Mouse (Mus musculus): ENCODE data around the gene Nox1. TPM values are rescaled to one million over a fixed set of nuclear protein-coding genes. Genes with fewer than 3 reads are reported as not detected.
A peak's percentile ranks its signal among the peaks of the same experiment; 100 is the strongest.
"Not testable (repeated sequence)": the region's sequence is repeated elsewhere in the genome, so short reads cannot be mapped to it uniquely, and the experiment has no call there.

The Nox1 gene
- polyA plus RNA-seq (2016; fragmentation: Nextera tagmentation; extraction: Ambion mirVana), result 0.06 and 0.18 TPM in 2 replicates

DNA sequence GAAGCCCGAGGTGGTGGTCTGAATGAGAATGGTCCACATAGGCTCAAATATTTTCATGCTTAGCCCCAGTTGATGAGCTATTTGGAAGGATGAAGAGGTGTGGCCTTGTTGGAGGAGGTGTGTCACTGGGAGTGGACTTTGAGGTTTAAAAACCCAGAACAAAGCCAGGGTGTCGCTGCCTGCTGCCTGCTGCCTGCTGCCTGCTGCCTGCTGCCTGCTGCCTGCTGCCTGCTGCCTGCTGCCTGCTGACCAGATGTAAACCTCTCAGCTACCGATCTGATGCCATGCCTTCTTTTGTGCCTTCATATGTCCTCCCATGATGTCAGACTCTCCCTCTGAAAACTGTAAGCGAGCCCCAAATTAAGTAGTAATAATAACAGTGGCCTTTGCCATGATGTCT lies at the start of gene Nox1:
Gene Nox1, minus strand, starts transcription at position 101 of the 400 bp plus-strand sequence.
- Histone ChIP-seq H3K9me3 (replicated peaks) (no peaks in the 10 kb centered on the region), H3K4me3 (no peak within 1 kb of the TSS), H3K27ac (no peak within 1 kb of the TSS), H3K27me3 (replicated peaks) (no peaks in the 10 kb centered on the region), H3K4me1 (peaks cover 25% of the 10 kb centered on the region), H3K4me2 (no peak within 1 kb of the TSS), H3K9ac (no peak within 1 kb of the TSS), H3K36me3 (peaks cover 15% of the 10 kb centered on the region; the same call in 1 of the 2 replicates)
- no peak for ATAC-seq
- WGBS (ENCODE audit: insufficient replicate concordance), result 68% methylated on average over 4 of the region's 4 CpGs

DNA sequence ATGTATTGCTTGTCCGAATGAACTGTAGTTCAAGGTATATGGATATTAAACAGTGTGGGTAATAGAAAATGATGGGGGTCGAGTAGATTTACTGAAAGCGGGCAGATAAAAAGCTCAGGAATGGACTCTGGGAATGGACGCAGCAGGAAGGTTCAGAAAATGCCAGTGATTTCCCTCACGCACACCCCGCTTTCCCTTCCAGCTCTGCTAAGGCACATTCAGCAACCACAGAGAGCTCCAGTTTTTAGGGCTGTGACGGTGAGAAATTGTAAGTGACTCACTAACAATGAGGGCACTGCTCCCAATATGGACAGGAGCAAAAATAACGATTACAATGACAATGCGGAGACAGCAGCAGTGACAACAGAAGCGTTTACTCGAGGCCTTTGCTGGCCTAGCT lies 40.4 kb upstream of the Nox1 start:
- H3K27me3 ChIP-seq (replicated peaks), result no peaks in the 10 kb centered on the region
- ATAC-seq, result no peak
- WGBS (ENCODE audit: insufficient replicate concordance), result 77% methylated on average over 11 of the region's 11 CpGs
- no peak overlapping the region for H3K27ac ChIP-seq
- no peak overlapping the region for H3K9ac ChIP-seq
- H3K36me3 ChIP-seq, result peaks cover 40% of the 10 kb centered on the region
- H3K9me3 ChIP-seq (replicated peaks), result no peaks in the 10 kb centered on the region
- no peak overlapping the region for H3K4me2 ChIP-seq
- H3K4me3 ChIP-seq, result no peak overlapping the region
- H3K4me1 ChIP-seq, result no peaks in the 10 kb centered on the region

DNA sequence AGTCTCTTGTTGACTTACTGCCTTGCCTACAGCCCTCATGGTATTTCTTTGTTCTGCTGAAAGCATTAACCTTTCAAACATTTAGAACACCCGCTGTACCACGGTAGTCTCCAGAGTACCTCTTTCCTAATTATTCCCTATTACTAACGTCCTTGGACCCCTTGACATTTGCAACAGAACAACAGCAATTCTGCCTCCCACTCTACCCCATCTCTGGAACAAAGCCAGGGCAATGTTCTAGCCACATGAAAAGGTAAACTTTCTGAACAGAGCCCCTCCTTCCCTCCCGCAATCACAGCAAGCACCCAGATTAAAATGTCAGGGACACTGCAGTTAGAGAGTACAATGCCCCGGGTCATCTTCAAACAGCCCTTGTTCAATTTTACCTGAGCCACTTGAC lies 39.4 kb upstream of the Nox1 start:
- ATAC-seq, result no peak
- H3K27ac ChIP-seq, result no peak overlapping the region
- no peaks in the 10 kb centered on the region for H3K9me3 ChIP-seq (replicated peaks)
- no peaks in the 10 kb centered on the region for H3K27me3 ChIP-seq (replicated peaks)
- 74% methylated on average over 5 of the region's 5 CpGs for WGBS (ENCODE audit: insufficient replicate concordance)
- no peak overlapping the region for H3K4me2 ChIP-seq
- no peak overlapping the region for H3K4me3 ChIP-seq
- no peak overlapping the region for H3K9ac ChIP-seq
- H3K4me1 ChIP-seq, result no peaks in the 10 kb centered on the region
- H3K36me3 ChIP-seq, result peaks cover 33% of the 10 kb centered on the region

DNA sequence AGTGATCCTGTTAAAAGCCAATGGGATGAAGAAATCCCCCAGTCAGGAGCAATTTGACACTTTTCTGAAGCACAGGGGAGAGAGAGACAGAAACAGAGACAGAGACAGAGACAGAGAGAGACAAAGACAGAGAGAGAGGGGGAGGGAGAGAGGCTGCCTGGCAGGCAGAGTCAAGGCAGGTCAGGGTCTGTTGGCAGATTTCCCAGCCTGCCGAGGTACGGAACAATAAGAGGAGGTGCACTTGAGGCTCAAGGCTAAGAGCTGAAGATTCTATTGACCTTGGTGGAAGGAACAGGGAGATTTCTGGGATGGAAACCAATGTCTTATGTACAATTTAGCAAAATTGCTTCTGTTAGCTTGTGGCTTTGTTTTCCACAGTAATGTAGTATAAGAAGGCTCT lies 26.4 kb upstream of the Nox1 start:
- no peak for ATAC-seq
- 86% methylated on average over 2 of the region's 2 CpGs for WGBS (ENCODE audit: insufficient replicate concordance)
- H3K4me2 ChIP-seq, result no peak overlapping the region
- no peaks in the 10 kb centered on the region for H3K27me3 ChIP-seq (replicated peaks)
- no peak overlapping the region for H3K9ac ChIP-seq
- H3K27ac ChIP-seq, result no peak overlapping the region
- no peaks in the 10 kb centered on the region for H3K9me3 ChIP-seq (replicated peaks)
- no peaks in the 10 kb centered on the region for H3K4me1 ChIP-seq
- H3K36me3 ChIP-seq, result peaks cover 16% of the 10 kb centered on the region; the same call in 1 of the 2 replicates
- no peak overlapping the region for H3K4me3 ChIP-seq

DNA sequence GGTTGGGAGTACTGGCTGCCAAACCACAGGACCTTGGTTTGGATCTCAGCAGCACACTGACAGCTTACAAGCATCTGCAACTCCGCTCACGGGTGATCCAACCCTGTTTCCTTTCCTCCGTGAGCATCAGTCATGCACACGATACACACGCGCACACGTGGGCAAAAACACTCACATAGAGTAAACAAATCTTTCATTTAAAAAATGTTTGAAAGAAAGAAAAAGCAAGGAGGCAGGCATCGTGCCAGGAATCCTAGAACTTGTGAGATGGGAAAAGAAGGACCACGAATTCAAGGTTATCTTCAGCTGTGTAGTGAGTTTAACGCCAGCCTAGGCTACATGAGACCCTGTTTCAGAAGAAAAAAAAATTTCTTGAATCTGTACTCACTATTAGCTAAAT lies 24.2 kb upstream of the Nox1 start:
- no peak overlapping the region for H3K4me3 ChIP-seq
- ATAC-seq, result no peak
- no peak overlapping the region for H3K9ac ChIP-seq
- no peaks in the 10 kb centered on the region for H3K9me3 ChIP-seq (replicated peaks)
- no peaks in the 10 kb centered on the region for H3K27me3 ChIP-seq (replicated peaks)
- H3K4me2 ChIP-seq, result no peak overlapping the region
- peaks cover 30% of the 10 kb centered on the region for H3K36me3 ChIP-seq
- H3K27ac ChIP-seq, result no peak overlapping the region
- WGBS (ENCODE audit: insufficient replicate concordance), result 86% methylated on average over 10 of the region's 10 CpGs
- no peaks in the 10 kb centered on the region for H3K4me1 ChIP-seq

DNA sequence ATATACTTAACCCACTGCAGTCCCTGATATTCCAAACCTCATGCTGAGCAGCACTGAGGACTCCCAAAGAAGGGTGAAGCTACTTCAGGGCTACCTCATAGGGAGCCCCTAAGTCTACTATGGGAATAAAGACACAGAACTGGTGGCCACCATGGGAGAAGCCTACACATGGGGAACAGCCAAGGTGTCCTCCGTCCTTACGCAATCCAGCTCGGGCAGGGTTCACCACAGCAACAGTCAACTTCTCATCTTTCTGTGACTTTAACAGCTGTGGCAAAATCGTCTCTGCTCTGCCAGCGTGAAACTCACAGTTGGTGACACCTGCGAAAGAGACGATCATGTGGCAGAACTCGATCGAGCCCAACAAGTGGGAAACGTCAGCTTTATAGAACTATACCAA lies 16.5 kb upstream of the Nox1 start:
- WGBS (ENCODE audit: insufficient replicate concordance), result 83% methylated on average over 10 of the region's 10 CpGs
- ATAC-seq, result no peak
- no peaks in the 10 kb centered on the region for H3K27me3 ChIP-seq (replicated peaks)
- no peak overlapping the region for H3K27ac ChIP-seq
- no peak overlapping the region for H3K4me2 ChIP-seq
- H3K9ac ChIP-seq, result no peak overlapping the region
- H3K4me1 ChIP-seq, result no peaks in the 10 kb centered on the region; the same call in 1 of the 2 replicates
- no peak overlapping the region for H3K4me3 ChIP-seq
- H3K36me3 ChIP-seq, result peaks cover 36% of the 10 kb centered on the region
- H3K9me3 ChIP-seq (replicated peaks), result no peaks in the 10 kb centered on the region

DNA sequence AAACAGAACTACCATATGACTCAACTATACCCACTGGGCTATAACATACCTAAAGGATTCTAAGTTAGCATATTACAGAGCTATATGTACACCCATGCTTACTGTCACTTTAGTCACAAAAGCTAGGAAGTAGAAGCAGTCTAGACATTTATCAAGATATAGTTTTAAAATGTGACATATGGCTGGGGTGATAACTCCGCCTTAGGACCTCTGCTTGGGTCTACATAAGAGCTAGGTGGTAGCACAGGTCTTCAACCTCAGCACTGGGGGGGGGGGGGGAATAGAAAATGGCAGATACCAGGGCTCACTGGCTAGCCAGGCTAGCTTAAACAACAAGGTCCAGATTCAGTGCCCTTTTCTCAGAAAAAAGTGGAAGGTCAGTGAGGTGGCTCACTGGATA lies 11.3 kb upstream of the Nox1 start:
- Histone ChIP-seq H3K4me2 (no peak overlapping the region), H3K36me3 (no peaks in the 10 kb centered on the region; the same call in 1 of the 2 replicates), H3K4me3 (no peak overlapping the region), H3K4me1 (no peaks in the 10 kb centered on the region; the same call in 1 of the 2 replicates), H3K27me3 (replicated peaks) (no peaks in the 10 kb centered on the region), H3K27ac (no peak overlapping the region), H3K9me3 (replicated peaks) (no peaks in the 10 kb centered on the region), H3K9ac (no peak overlapping the region)
- 62% methylated on average over 1 of the region's 1 CpGs for WGBS (ENCODE audit: insufficient replicate concordance)
- peak; percentile 68; the same call in 1 of the 2 replicates for ATAC-seq

DNA sequence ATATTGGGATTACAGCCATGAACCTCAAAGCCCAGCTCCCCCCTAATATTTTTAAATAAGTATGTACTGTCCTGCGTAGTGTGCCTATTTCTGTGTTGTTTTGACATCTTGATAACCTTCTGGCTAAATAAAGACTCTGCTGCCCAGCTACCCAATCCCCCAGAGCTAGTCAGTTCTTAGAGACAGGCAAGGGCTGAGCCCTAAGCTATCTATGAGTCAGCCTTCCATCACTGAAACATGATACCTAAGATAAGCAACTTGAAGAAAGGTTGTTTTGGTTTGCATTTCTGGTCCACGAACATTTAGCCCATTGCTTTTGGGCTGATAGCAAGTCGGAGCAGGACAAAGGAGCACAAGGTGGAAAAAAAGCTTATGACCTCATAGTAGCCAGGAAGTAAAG lies 1.1 kb downstream of the Nox1 start:
- Histone ChIP-seq H3K9me3 (replicated peaks) (no peaks in the 10 kb centered on the region), H3K4me3 (no peak overlapping the region), H3K27ac (no peak overlapping the region), H3K9ac (no peak overlapping the region), H3K36me3 (peaks cover 15% of the 10 kb centered on the region; the same call in 1 of the 2 replicates), H3K27me3 (replicated peaks) (no peaks in the 10 kb centered on the region), H3K4me1 (peaks cover 25% of the 10 kb centered on the region), H3K4me2 (no peak overlapping the region)
- no peak for ATAC-seq
- 51% methylated on average over 3 of the region's 3 CpGs for WGBS (ENCODE audit: insufficient replicate concordance)

DNA sequence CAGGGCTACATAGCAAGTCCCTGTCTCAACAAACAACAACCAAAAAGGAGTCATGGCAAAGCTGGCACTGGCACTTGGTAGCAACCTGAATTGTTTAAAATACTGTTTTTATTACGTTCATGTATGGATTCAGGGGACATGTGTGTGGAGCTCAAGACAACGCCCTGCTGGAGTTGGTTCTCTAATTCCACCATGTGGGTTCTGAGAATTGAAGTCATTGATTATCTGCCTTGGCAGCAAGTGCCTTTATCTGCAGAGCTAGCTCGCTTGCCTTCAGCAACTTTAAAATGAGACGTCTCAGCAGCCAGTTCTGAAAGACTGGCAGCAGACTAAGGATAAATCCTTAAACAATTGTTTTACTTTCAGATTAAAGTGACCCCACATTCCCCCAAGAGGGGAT lies 3.6 kb downstream of the Nox1 start:
- Histone ChIP-seq H3K4me3 (no peak overlapping the region), H3K27me3 (replicated peaks) (no peaks in the 10 kb centered on the region), H3K36me3 (peaks cover 5% of the 10 kb centered on the region; the same call in 1 of the 2 replicates), H3K9me3 (replicated peaks) (no peaks in the 10 kb centered on the region), H3K27ac (peak overlapping the region; percentile 48), H3K9ac (no peak overlapping the region), H3K4me2 (peak overlapping the region; percentile 36), H3K4me1 (peaks cover 25% of the 10 kb centered on the region)
- ATAC-seq, result peak; percentile 87
- WGBS (ENCODE audit: insufficient replicate concordance), result 23% methylated on average over 4 of the region's 4 CpGs

DNA sequence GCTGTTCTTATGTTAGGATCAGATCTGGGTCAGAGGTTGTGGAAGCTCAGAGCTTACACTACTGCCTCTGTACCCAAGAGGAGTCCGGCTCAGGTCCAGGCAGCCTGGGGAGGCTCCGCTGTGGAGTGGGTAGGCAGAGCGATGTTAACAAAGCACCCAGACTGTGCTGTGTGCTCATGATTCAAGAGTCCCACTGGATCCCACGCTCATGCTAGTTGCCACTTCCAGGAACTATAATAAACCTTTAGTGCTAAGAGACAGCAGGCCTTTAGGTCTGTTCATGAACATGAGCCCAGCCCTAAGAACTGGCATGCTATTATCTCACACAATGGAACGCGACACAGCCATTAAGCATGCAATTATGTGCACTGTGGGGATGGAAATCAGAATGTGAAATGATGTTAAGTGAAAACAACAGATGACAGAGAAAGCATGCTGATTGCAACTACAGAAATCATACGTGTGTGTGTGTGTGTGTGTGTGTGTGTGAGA lies 10.6 kb downstream of the Nox1 start:
- Histone ChIP-seq H3K36me3 (no peaks in the 10 kb centered on the region), H3K4me2 (no peak overlapping the region), H3K4me3 (no peak overlapping the region), H3K9ac (no peak overlapping the region), H3K27me3 (replicated peaks) (no peaks in the 10 kb centered on the region), H3K4me1 (peaks cover 12% of the 10 kb centered on the region), H3K9me3 (replicated peaks) (no peaks in the 10 kb centered on the region), H3K27ac (no peak overlapping the region)
- ATAC-seq, result no peak
- 78% methylated on average over 7 of the region's 7 CpGs for WGBS (ENCODE audit: insufficient replicate concordance)

DNA sequence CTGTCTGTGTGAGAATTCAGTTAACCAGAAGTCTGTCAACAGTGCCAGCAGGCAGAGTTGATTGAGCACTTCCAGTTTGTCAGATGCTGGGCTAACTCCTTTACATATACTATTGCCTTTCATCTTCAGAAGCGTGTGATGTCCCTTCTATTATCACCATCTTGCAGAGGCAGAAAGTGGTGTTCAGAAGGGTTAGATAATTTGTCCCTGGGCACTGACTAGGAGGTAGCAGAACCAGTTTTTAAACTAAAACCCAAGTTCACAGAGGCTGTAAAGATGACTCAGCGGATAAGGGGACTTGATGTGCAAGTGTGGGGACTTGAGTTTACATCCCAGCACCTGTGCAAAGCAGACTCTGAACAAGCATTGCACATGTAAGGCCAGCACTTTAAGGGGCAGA lies 13.3 kb downstream of the Nox1 start:
- peak overlapping the region; percentile 60 for H3K27ac ChIP-seq
- no peaks in the 10 kb centered on the region for H3K27me3 ChIP-seq (replicated peaks)
- no peak overlapping the region for H3K4me3 ChIP-seq
- H3K4me1 ChIP-seq, result peaks cover 12% of the 10 kb centered on the region
- WGBS (ENCODE audit: insufficient replicate concordance), result 51% methylated on average over 2 of the region's 2 CpGs
- H3K9me3 ChIP-seq (replicated peaks), result no peaks in the 10 kb centered on the region
- peak; percentile 91 for ATAC-seq
- no peaks in the 10 kb centered on the region for H3K36me3 ChIP-seq
- H3K4me2 ChIP-seq, result no peak overlapping the region
- H3K9ac ChIP-seq, result no peak overlapping the region

DNA sequence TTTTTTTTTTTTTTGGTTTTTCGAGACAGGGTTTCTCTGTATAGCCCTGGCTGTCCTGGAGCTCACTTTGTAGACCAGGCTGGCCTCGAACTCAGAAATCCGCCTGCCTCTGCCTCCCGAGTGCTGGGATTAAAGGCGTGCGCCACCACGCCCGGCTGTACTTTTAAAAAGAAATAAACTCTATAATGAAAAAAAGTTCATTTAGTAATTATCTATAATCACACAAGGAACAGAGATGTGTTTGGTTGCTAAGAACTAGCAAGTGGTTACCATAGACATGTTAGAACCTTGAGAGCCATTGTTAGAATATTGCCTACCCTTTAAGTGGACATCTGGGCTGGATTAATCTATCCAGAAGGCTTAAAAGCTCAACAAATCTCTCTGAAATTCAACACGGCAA lies 34.6 kb downstream of the Nox1 start, which contains the start of gene Arl13a:
Gene Arl13a, plus strand, starts transcription at position 301 of the 400 bp plus-strand sequence.
- not testable (repeated sequence) for H3K4me3 ChIP-seq; H3K36me3 ChIP-seq; H3K9me3 ChIP-seq (replicated peaks); H3K27ac ChIP-seq; H3K4me1 ChIP-seq; ATAC-seq; H3K4me2 ChIP-seq; H3K27me3 ChIP-seq (replicated peaks); H3K9ac ChIP-seq
- 67% methylated on average over 9 of the region's 9 CpGs for WGBS (ENCODE audit: insufficient replicate concordance)

DNA sequence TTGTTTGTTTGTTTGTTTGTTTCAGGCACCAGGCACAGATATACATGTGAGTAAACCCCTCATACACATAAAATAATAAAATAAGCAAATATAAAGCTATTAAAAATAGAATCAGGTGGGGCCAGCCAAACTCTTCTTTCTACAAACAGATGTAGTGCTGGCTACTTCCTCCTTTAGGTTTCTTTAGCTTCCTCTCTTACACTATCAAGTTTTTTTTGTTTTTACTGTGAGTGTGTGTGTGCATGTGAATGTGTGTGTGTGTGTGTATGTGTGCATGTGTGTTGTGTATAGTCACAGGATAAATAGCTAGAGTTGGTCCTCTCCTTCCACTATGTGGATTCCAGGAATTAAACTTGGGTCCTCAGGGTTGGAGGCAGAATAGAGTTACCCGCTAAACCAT lies 47.1 kb downstream of the Nox1 start:
- Histone ChIP-seq H3K9ac (no peak overlapping the region), H3K4me1 (no peaks in the 10 kb centered on the region), H3K9me3 (replicated peaks) (no peaks in the 10 kb centered on the region), H3K4me2 (no peak overlapping the region), H3K27me3 (replicated peaks) (no peaks in the 10 kb centered on the region), H3K4me3 (no peak overlapping the region), H3K27ac (no peak overlapping the region), H3K36me3 (no peaks in the 10 kb centered on the region)
- ATAC-seq, result no peak
- WGBS (ENCODE audit: insufficient replicate concordance), result 75% methylated on average over 1 of the region's 1 CpGs

Measured in liver, embryonic 12.5 days (tissue).